In genomic region chr4:114625920-114626319, GRCm38 (mm10) we compare ENCODE assay signal across 18 mouse cellular contexts.
A peak's percentile ranks its signal among the peaks of the same experiment; 100 is the strongest.
DNase-seq lines count a peak whose midpoint lies in the region; ATAC-seq and TF ChIP-seq lines count a peak whose summit lies in the region.
"Had no signal": no experiment of that assay in that cellular context is flagged by ENCODE, and none has a peak within 500 bp of the region (broad histone marks: within the 10 kb centered on the region; RNA-seq: fewer than 3 reads in every experiment).

No protein-coding gene starts in this region.

- no peak overlapping the region for H3K4me3 ChIP-seq in layer of hippocampus, adult 2 months
- H3K4me3 ChIP-seq in lung, postnatal 0 days (ENCODE audit: low read depth, low read length) = no peak overlapping the region
- H3K4me3 ChIP-seq: embryonic facial prominence, embryonic 13.5 days; forebrain, embryonic 13.5 days; heart, embryonic 13.5 days; hindbrain, embryonic 13.5 days had no signal

- no peak overlapping the region for H3K9ac ChIP-seq in lung, postnatal 0 days (replicated peaks; ENCODE audit: low read depth)
- H3K9ac ChIP-seq: embryonic facial prominence, embryonic 13.5 days; forebrain, embryonic 13.5 days; forebrain, postnatal 0 days; heart, embryonic 13.5 days; hindbrain, embryonic 13.5 days had no signal

- no peaks in the 10 kb centered on the region for H3K9me3 ChIP-seq in lung, postnatal 0 days (ENCODE audit: low read length)
- H3K9me3 ChIP-seq: embryonic facial prominence, embryonic 13.5 days; forebrain, embryonic 13.5 days; heart, embryonic 13.5 days; hindbrain, embryonic 13.5 days had no signal

- peak; percentile 36 for TF ChIP-seq CTCF in layer of hippocampus, adult 2 months (conservative IDR thresholded peaks at IDR 0.05)
- TF ChIP-seq CTCF in lung, postnatal 0 days (IDR thresholded peaks at IDR 0.05) = peak; percentile 16; the same call in 1 of the 2 replicates

- DNase-seq in layer of hippocampus, adult 2 months (ENCODE audit: low spot score in 2 of 2) = no peak
- DNase-seq in layer of hippocampus, adult 8-10 months (ENCODE audit: low spot score in 2 of 2) = no peak
- DNase-seq in lung, postnatal 0 days (ENCODE audit: low spot score) = peak; percentile 49
- no peak for DNase-seq in lung, postnatal 4 days
- DNase-seq in brain, adult 2 months (ENCODE audit: low read depth, low spot score) = peak; percentile 55
- DNase-seq in heart, postnatal 14 days = no peak
- DNase-seq: adrenal gland, adult 8-10 months; cerebellum, adult 11 months; cerebellum, adult 8-10 months; cerebellum, postnatal 14 days; forebrain, postnatal 0 days; gastrocnemius, postnatal 36 days; heart, adult 11 months; heart, postnatal 4 days had no signal

- no peak for TF ChIP-seq EP300 in lung, postnatal 0 days (IDR thresholded peaks at IDR 0.05)

- no peaks in the 10 kb centered on the region for H3K36me3 ChIP-seq in lung, postnatal 0 days (ENCODE audit: insufficient read depth, low read length)
- H3K36me3 ChIP-seq: embryonic facial prominence, embryonic 13.5 days; heart, embryonic 13.5 days; hindbrain, embryonic 13.5 days had no signal

- H3K27ac ChIP-seq in layer of hippocampus, adult 2 months = peak overlapping the region; percentile 25; the same call in 1 of the 2 replicates
- H3K27ac ChIP-seq in lung, postnatal 0 days (ENCODE audit: low read length) = no peak overlapping the region
- H3K27ac ChIP-seq: embryonic facial prominence, embryonic 13.5 days; forebrain, embryonic 13.5 days; heart, embryonic 13.5 days; hindbrain, embryonic 13.5 days had no signal

- H3K4me1 ChIP-seq in lung, postnatal 0 days (ENCODE audit: insufficient read depth, low read depth, low read length) = peaks cover 16% of the 10 kb centered on the region; the same call in 1 of the 2 replicates

- intact Hi-C loops in heart, postnatal 14 days (cut with DNase I) = no loop called here

- 55% methylated on average over 3 of the region's 3 CpGs for WGBS in lung, postnatal 0 days

- no peaks in the 10 kb centered on the region for H3K27me3 ChIP-seq in lung, postnatal 0 days (replicated peaks; ENCODE audit: insufficient read depth, low read length)
- H3K27me3 ChIP-seq: forebrain, embryonic 13.5 days had no signal

- no peak overlapping the region for H3K4me2 ChIP-seq in lung, postnatal 0 days (replicated peaks; ENCODE audit: low read depth, low read length)
- H3K4me2 ChIP-seq: embryonic facial prominence, embryonic 13.5 days; forebrain, embryonic 13.5 days; heart, embryonic 13.5 days; hindbrain, embryonic 13.5 days had no signal

- ATAC-seq in lung, postnatal 0 days = peak; percentile 11; the same call in 1 of the 2 replicates

Comparison
In these comparisons a context has a peak if more than half of its experiments do, and no peak if none do; other contexts are left out.
1. DNase-seq: peak in lung, postnatal 0 days (single experiment) and brain, adult 2 months (single experiment); none in layer of hippocampus, adult 2 months (0 of 2), layer of hippocampus, adult 8-10 months (0 of 2), lung, postnatal 4 days (0 of 2) and heart, postnatal 14 days (0 of 2).